Mouse (Mus musculus): ENCODE results near the gene Gm12258. TPM values are rescaled to one million over a fixed set of nuclear protein-coding genes. Genes with fewer than 3 reads are reported as not detected.

The Gm12258 gene
- 8.2 TPM for total RNA-seq (2023)

GRCm38 (mm10) chr11:58846919-58847461, at the start of gene Gm12258:
Gene Gm12258 (plus strand): TSS chr11:58847158.

GRCm38 (mm10) chr11:58801558-58802228, 45.3 kb upstream of the Gm12258 start, which contains the start of gene Fam183b:
Gene Fam183b (minus strand): TSS chr11:58801960.

GRCm38 (mm10) chr11:58814700-58815099, 32.3 kb upstream of the Gm12258 start, which contains the start of gene Olfr313:
Gene Olfr313 (plus strand): TSS chr11:58815000.

GRCm38 (mm10) chr11:58828937-58829336, 18.0 kb upstream of the Gm12258 start, which contains the start of gene Olfr312:
Gene Olfr312 (plus strand): TSS chr11:58829237.

GRCm38 (mm10) chr11:58838951-58839350, 8.0 kb upstream of the Gm12258 start, which contains the start of gene Olfr311:
Gene Olfr311 (plus strand): TSS chr11:58839251.

GRCm38 (mm10) chr11:58867039-58867953, 20.3 kb downstream of the Gm12258 start, which contains the start of gene 2810021J22Rik:
Gene 2810021J22Rik (plus strand): TSS chr11:58867216.

GRCm38 (mm10) chr11:58903511-58904409, 56.8 kb downstream of the Gm12258 start, which contains the start of gene Zfp39:
Gene Zfp39 (minus strand): TSS chr11:58904225.

Other genes starting within 250 kb of the Gm12258 start
- not detected for gene 2210407C18Rik, start 231.1 kb upstream of the Gm12258 start, total RNA-seq (2023)
- not detected for gene Olfr323, start 216.7 kb upstream of the Gm12258 start, total RNA-seq (2023)
- not detected for gene Trim58, start 206.7 kb upstream of the Gm12258 start, total RNA-seq (2023)
- not detected for gene Olfr322, start 188.4 kb upstream of the Gm12258 start, total RNA-seq (2023)
- gene Olfr320, start 166.1 kb upstream of the Gm12258 start, total RNA-seq (2023): not detected
- gene Olfr319, start 148.0 kb upstream of the Gm12258 start, total RNA-seq (2023): not detected
- 0.43 TPM for gene Olfr318, start 123.1 kb upstream of the Gm12258 start, total RNA-seq (2023)
- gene Olfr317, start 107.9 kb upstream of the Gm12258 start, total RNA-seq (2023): not detected
- gene Olfr316, start 94.4 kb upstream of the Gm12258 start, total RNA-seq (2023): not detected
- gene Olfr315, start 74.0 kb upstream of the Gm12258 start, total RNA-seq (2023): not detected
- gene Olfr314, start 64.2 kb upstream of the Gm12258 start, total RNA-seq (2023): not detected
- gene Fam183b, start 45.2 kb upstream of the Gm12258 start, total RNA-seq (2023): not detected
- not detected for gene Olfr313, start 32.2 kb upstream of the Gm12258 start, total RNA-seq (2023)
- gene Olfr312, start 17.9 kb upstream of the Gm12258 start, total RNA-seq (2023): not detected
- gene Olfr311, start 7.9 kb upstream of the Gm12258 start, total RNA-seq (2023): not detected
- 12.2 TPM for gene 2810021J22Rik, start 20.1 kb downstream of the Gm12258 start, total RNA-seq (2023)
- 11.7 TPM for gene Zfp39, start 57.1 kb downstream of the Gm12258 start, total RNA-seq (2023)
- gene Btnl10, start 70.8 kb downstream of the Gm12258 start, total RNA-seq (2023): not detected
- gene Rnf187, start 91.8 kb downstream of the Gm12258 start, total RNA-seq (2023): 120 TPM
- gene Hist3h2ba, start 101.8 kb downstream of the Gm12258 start, total RNA-seq (2023): 11.3 TPM
- gene Hist3h2a, start 107.5 kb downstream of the Gm12258 start, total RNA-seq (2023): 40.1 TPM
- 0.28 TPM for gene Trim17, start 107.5 kb downstream of the Gm12258 start, total RNA-seq (2023)
- 64.9 TPM for gene Trim11, start 130.9 kb downstream of the Gm12258 start, total RNA-seq (2023)